Mouse (Mus musculus) lung, embryonic 16.5 days (tissue): Measurements from ENCODE around the gene Tlr3. TPM values are rescaled to one million over a fixed set of nuclear protein-coding genes. Genes with fewer than 3 reads are reported as not detected.

Source experiments
- ATAC-seq: fragments of 200-750 bp; cut with Nextera tagmentation; 2 replicates; pipeline ENCODE4 v1.8.0; 2017; ENCODE audit warnings: low read depth, mild to moderate bottlenecking, moderate library complexity
- H3K27ac ChIP-seq: fragments of 300-500 bp; sonication (generic); 2 replicates; pipeline ENCODE4 v1.5.1; 2014; ENCODE audit warnings: mild to moderate bottlenecking, control low read depth, low read length
- H3K27me3 ChIP-seq: fragments of 300-500 bp; sonication (generic); 2 replicates; pipeline ENCODE4 v1.6.1; 2014; ENCODE audit warnings: low read depth, low read length, mixed read lengths; ENCODE audit not compliant: control insufficient read depth, insufficient read depth
- H3K36me3 ChIP-seq: fragments of 300-500 bp; sonication (generic); 2 replicates; pipeline ENCODE4 v1.6.1; 2014; ENCODE audit warnings: low read length; ENCODE audit not compliant: control insufficient read depth, insufficient read depth
- H3K4me1 ChIP-seq: fragments of 300-500 bp; sonication (generic); replicated peaks from 2 replicates; pipeline ENCODE4 v1.6.1; 2014; ENCODE audit warnings: low read length, mixed read lengths; ENCODE audit not compliant: control insufficient read depth, insufficient read depth
- H3K4me2 ChIP-seq: fragments of 300-500 bp; sonication (generic); 2 replicates; pipeline ENCODE4 v1.6.1; 2014; ENCODE audit warnings: low read depth, low read length, control low read depth
- H3K4me3 ChIP-seq: fragments of 300-500 bp; sonication (generic); 2 replicates; pipeline ENCODE4 v1.5.1; 2014; ENCODE audit warnings: mild to moderate bottlenecking, low read length, control low read depth
- H3K9ac ChIP-seq: fragments of 300-500 bp; sonication (generic); 2 replicates; pipeline ENCODE4 v1.6.1; 2014; ENCODE audit warnings: low read length, control low read depth
- H3K9me3 ChIP-seq: fragments of 300-500 bp; sonication (generic); 2 replicates; pipeline ENCODE4 v1.6.1; 2016; ENCODE audit warnings: low read length; ENCODE audit not compliant: control insufficient read depth
- WGBS: fragments of 180-500 bp; shearing (Covaris S2); extraction: QIAGEN DNeasy Blood & Tissue Kit; methylation state at CpG from one replicate; pipeline ENCODE4 v1.1.7; 2014; 5-methylcytosine and 5-hydroxymethylcytosine counted together
- polyA plus RNA-seq: library from polyadenylated mRNA; unstranded; fragments of >200 nt; fragmentation: Nextera tagmentation; extraction: Ambion mirVana; gene quantifications from 2 replicates; pipeline ENCODE4 v1.2.1, GENCODE M21; 2015

The Tlr3 gene
- polyA plus RNA-seq, 1 experiment from 2014 or later = 4.7 TPM

GRCm38 (mm10) chr8:45410146-45410880 lies 567 bp downstream of the Tlr3 start:
- Histone ChIP-seq H3K4me2 (peak overlapping the region; percentile 61), H3K4me1 (no peaks in the 10 kb centered on the region), H3K4me3 (peak overlapping the region; percentile 54), H3K36me3 (no peaks in the 10 kb centered on the region), H3K27me3 (no peaks in the 10 kb centered on the region), H3K9me3 (no peaks in the 10 kb centered on the region), H3K9ac (peak overlapping the region; percentile 61), H3K27ac (peak overlapping the region; percentile 72)
- ATAC-seq = peak; percentile 97
- WGBS = 4% methylated on average over 18 of the region's 18 CpGs

- Histone ChIP-seq H3K4me2 (peak overlapping the region; percentile 61), H3K27ac (peak overlapping the region; percentile 72), H3K9ac (peak overlapping the region; percentile 61), H3K27me3 (no peaks in the 10 kb centered on the region), H3K9me3 (no peaks in the 10 kb centered on the region), H3K36me3 (no peaks in the 10 kb centered on the region), H3K4me3 (peak overlapping the region; percentile 54), H3K4me1 (no peaks in the 10 kb centered on the region)
- 44% methylated on average over 4 of the region's 4 CpGs for WGBS
- ATAC-seq = peak; percentile 11; the same call in 1 of the 2 replicates
Measured at GRCm38 (mm10) chr8:45409702-45410101, 1.2 kb downstream of the Tlr3 start.

- Histone ChIP-seq H3K4me1 (peaks cover 9% of the 10 kb centered on the region), H3K9ac (no peak overlapping the region), H3K4me3 (no peak overlapping the region), H3K36me3 (no peaks in the 10 kb centered on the region), H3K27me3 (peaks cover 9% of the 10 kb centered on the region), H3K4me2 (no peak overlapping the region), H3K9me3 (no peaks in the 10 kb centered on the region), H3K27ac (no peak overlapping the region)
- WGBS = 47% methylated on average over 1 of the region's 1 CpGs
- no peak for ATAC-seq
Measured at GRCm38 (mm10) chr8:45383250-45383649, 27.6 kb downstream of the Tlr3 start.

- H3K36me3 ChIP-seq = no peaks in the 10 kb centered on the region
- H3K4me1 ChIP-seq = peaks cover 9% of the 10 kb centered on the region
- no peak for ATAC-seq
- H3K9me3 ChIP-seq = no peaks in the 10 kb centered on the region
- peaks cover 9% of the 10 kb centered on the region for H3K27me3 ChIP-seq
- no peak within 1 kb of the TSS for H3K27ac ChIP-seq
- peak within 1 kb of the TSS; percentile 55 for H3K9ac ChIP-seq
- peak within 1 kb of the TSS; percentile 40 for H3K4me3 ChIP-seq
- WGBS = 2% methylated on average over 6 of the region's 6 CpGs
- peak within 1 kb of the TSS; percentile 66 for H3K4me2 ChIP-seq
Measured at GRCm38 (mm10) chr8:45381963-45382347, 28.9 kb downstream of the Tlr3 start, which contains the start of gene Fam149a. Gene Fam149a (minus strand): TSS chr8:45382291.

GRCm38 (mm10) chr8:45381075-45381962 lies 29.6 kb downstream of the Tlr3 start:
- Histone ChIP-seq H3K4me1 (peaks cover 9% of the 10 kb centered on the region), H3K27me3 (peaks cover 9% of the 10 kb centered on the region), H3K9ac (peak overlapping the region; percentile 55), H3K4me3 (peak overlapping the region; percentile 40), H3K4me2 (peak overlapping the region; percentile 66), H3K27ac (no peak overlapping the region), H3K9me3 (no peaks in the 10 kb centered on the region), H3K36me3 (no peaks in the 10 kb centered on the region)
- ATAC-seq = peak; percentile 28; the same call in 1 of the 2 replicates
- WGBS = 2% methylated on average over 38 of the region's 38 CpGs

- Histone ChIP-seq H3K27me3 (peaks cover 9% of the 10 kb centered on the region), H3K36me3 (no peaks in the 10 kb centered on the region), H3K9me3 (no peaks in the 10 kb centered on the region), H3K4me1 (peaks cover 9% of the 10 kb centered on the region), H3K4me2 (peak overlapping the region; percentile 66; the same call in 1 of the 2 replicates), H3K4me3 (peak overlapping the region; percentile 40; the same call in 1 of the 2 replicates), H3K27ac (no peak overlapping the region), H3K9ac (no peak overlapping the region)
- 13% methylated on average over 4 of the region's 4 CpGs for WGBS
- no peak for ATAC-seq
Measured at GRCm38 (mm10) chr8:45380598-45380997, 30.3 kb downstream of the Tlr3 start.

DNA sequence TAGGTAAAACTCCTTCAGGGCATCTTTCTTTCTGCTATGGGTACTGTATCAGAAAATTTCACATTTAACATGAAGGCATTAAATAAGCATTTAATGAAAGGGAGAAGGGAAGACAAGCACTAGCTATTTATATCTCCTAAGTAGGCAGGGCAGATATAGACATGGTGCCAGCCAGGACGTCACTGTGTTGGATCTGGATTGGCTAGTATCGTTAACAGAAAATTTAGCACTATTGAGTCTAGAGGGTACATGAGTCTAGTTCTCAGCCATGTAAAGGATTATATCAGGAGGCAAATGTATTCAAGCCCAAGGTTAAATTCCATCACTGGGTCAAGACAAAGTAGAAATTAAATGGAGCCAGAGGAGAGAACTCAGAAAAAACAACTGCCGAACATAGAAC lies 36.8 kb downstream of the Tlr3 start:
- H3K27me3 ChIP-seq = no peaks in the 10 kb centered on the region
- no peak overlapping the region for H3K4me3 ChIP-seq
- H3K9ac ChIP-seq = no peak overlapping the region
- no peak overlapping the region for H3K27ac ChIP-seq
- H3K36me3 ChIP-seq = no peaks in the 10 kb centered on the region
- no peaks in the 10 kb centered on the region for H3K9me3 ChIP-seq
- H3K4me1 ChIP-seq = no peaks in the 10 kb centered on the region
- WGBS = 70% methylated on average over 3 of the region's 3 CpGs
- no peak for ATAC-seq
- no peak overlapping the region for H3K4me2 ChIP-seq

- WGBS = 75% methylated on average over 1 of the region's 1 CpGs
Measured at GRCm38 (mm10) chr8:45367154-45367553, 43.7 kb downstream of the Tlr3 start.

DNA sequence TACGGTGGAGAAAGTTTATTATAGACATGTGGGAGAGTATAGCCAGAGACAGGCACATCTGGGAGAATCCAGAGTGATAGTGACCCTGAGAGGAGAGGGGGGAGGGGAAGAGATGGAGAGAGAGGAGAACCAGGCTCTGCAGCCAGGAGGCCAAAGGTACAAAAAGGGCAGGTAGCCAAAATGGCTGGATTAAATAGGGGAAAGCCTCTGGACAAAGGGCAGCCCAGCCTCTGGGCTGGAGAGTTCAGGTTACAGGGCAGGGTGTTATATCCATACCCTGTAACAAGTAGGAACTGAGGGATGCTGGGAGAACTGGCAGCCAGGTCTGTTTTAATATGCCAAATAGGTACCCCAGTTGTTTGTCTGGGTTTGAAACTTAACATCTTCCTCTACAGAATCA lies 47.7 kb downstream of the Tlr3 start:
- Histone ChIP-seq H3K27me3 (no peaks in the 10 kb centered on the region), H3K4me3 (no peak overlapping the region), H3K36me3 (no peaks in the 10 kb centered on the region), H3K4me2 (no peak overlapping the region), H3K4me1 (no peaks in the 10 kb centered on the region; the same call in none of the 2 replicates), H3K9ac (no peak overlapping the region), H3K27ac (no peak overlapping the region), H3K9me3 (no peaks in the 10 kb centered on the region)
- WGBS = 52% methylated on average over 1 of the region's 1 CpGs
- no peak for ATAC-seq

More at GRCm38 (mm10) chr8:45367154-45367553, 43.7 kb downstream of the Tlr3 start:
- no peak for ATAC-seq
- H3K4me2 ChIP-seq = no peak overlapping the region
- no peak overlapping the region for H3K9ac ChIP-seq
- H3K27ac ChIP-seq = no peak overlapping the region
- H3K4me1 ChIP-seq = no peaks in the 10 kb centered on the region
- H3K27me3 ChIP-seq = no peaks in the 10 kb centered on the region
- no peaks in the 10 kb centered on the region for H3K9me3 ChIP-seq
- no peak overlapping the region for H3K4me3 ChIP-seq
- no peaks in the 10 kb centered on the region for H3K36me3 ChIP-seq
